Mouse (Mus musculus) kidney, adult 2 months (tissue): ENCODE measurements at regions not wholly inside any gene's neighbourhood (a gene's known extent, or its start where the extent isn't known, plus 50 kb on each side); places are given as distances from the start of the nearest gene placed in this dataset.
A peak's percentile ranks its signal among the peaks of the same experiment; 100 is the strongest.

ENCODE experiments used
- DNase-seq: peaks from one replicate; pipeline ENCODE4 v3.0.0; 2021
- H3K27ac ChIP-seq: fragments of 200-500 bp; 2 replicates; pipeline ENCODE4 v1.5.1; 2012; ENCODE audit warnings: low read depth, low read length, control low read depth, inconsistent platforms; ENCODE audit not compliant: insufficient read depth
- H3K27me3 ChIP-seq: fragments of 200-500 bp; replicated peaks from 2 replicates; pipeline ENCODE4 v1.6.1; 2012; ENCODE audit warnings: mild to moderate bottlenecking, moderate library complexity, low read length, inconsistent platforms; ENCODE audit not compliant: control insufficient read depth, insufficient read depth
- H3K36me3 ChIP-seq: fragments of 200-500 bp; 2 replicates; pipeline ENCODE4 v1.6.1; 2012; ENCODE audit warnings: mild to moderate bottlenecking, moderate library complexity, low read length, inconsistent platforms; ENCODE audit not compliant: control insufficient read depth, insufficient read depth
- H3K4me1 ChIP-seq: fragments of 200-500 bp; 2 replicates; pipeline ENCODE4 v1.6.1; 2011; ENCODE audit warnings: low read length; ENCODE audit not compliant: control insufficient read depth, insufficient read depth
- H3K4me3 ChIP-seq: fragments of 200-500 bp; 2 replicates; pipeline ENCODE4 v1.5.1; 2011; ENCODE audit warnings: mild to moderate bottlenecking, low read depth, low read length, control low read depth; ENCODE audit not compliant: insufficient read depth
- CTCF ChIP-seq: fragments of 200-500 bp; conservative IDR thresholded peaks from 2 replicates; pipeline ENCODE4 v1.5.1; 2011; ENCODE audit warnings: low read depth, mild to moderate bottlenecking, control low read depth, low read length, moderate library complexity, mixed read lengths; ENCODE audit not compliant: insufficient read depth, insufficient read length
- POLR2A ChIP-seq: fragments of 200-500 bp; IDR thresholded peaks from one replicate; pipeline ENCODE4 v1.6.1; 2011; ENCODE audit warnings: low read depth, low read length, control low read depth
- WGBS: fragments of 180-500 bp; shearing (Covaris S2); methylation state at CpG from one replicate; pipeline ENCODE4 v1.1.7; 2018; 5-methylcytosine and 5-hydroxymethylcytosine counted together

GRCm38 (mm10) chr2:109520471-109520870, 154.0 kb upstream of the Bdnf start:
- Histone ChIP-seq H3K4me3 (no peak overlapping the region), H3K4me1 (no peaks in the 10 kb centered on the region), H3K27ac (no peak overlapping the region), H3K27me3 (no peaks in the 10 kb centered on the region), H3K36me3 (no peaks in the 10 kb centered on the region)
- 82% methylated on average over 3 of the region's 3 CpGs for WGBS
- no peak for TF ChIP-seq POLR2A
- TF ChIP-seq CTCF = no peak
- no peak for DNase-seq

- Histone ChIP-seq H3K4me1 (no peaks in the 10 kb centered on the region), H3K27me3 (no peaks in the 10 kb centered on the region), H3K36me3 (no peaks in the 10 kb centered on the region), H3K27ac (no peak overlapping the region), H3K4me3 (no peak overlapping the region)
- WGBS = 68% methylated on average over 1 of the region's 1 CpGs
- no peak for TF ChIP-seq CTCF
- no peak for TF ChIP-seq POLR2A
- no peak for DNase-seq
Observed at GRCm38 (mm10) chr2:109539519-109539918, 135.0 kb upstream of the Bdnf start.

- 71% methylated on average over 7 of the region's 7 CpGs for WGBS
- DNase-seq = peak; percentile 75
- no peak for TF ChIP-seq POLR2A
- TF ChIP-seq CTCF = no peak
- H3K27me3 ChIP-seq = no peaks in the 10 kb centered on the region
- no peak overlapping the region for H3K4me3 ChIP-seq
- H3K4me1 ChIP-seq = no peaks in the 10 kb centered on the region
- no peak overlapping the region for H3K27ac ChIP-seq
- no peaks in the 10 kb centered on the region for H3K36me3 ChIP-seq
Observed at GRCm38 (mm10) chr2:109546486-109547115, 127.9 kb upstream of the Bdnf start.

- WGBS = 70% methylated on average over 6 of the region's 6 CpGs
- Histone ChIP-seq H3K4me1 (no peaks in the 10 kb centered on the region), H3K4me3 (no peak overlapping the region), H3K36me3 (no peaks in the 10 kb centered on the region), H3K27ac (no peak overlapping the region), H3K27me3 (no peaks in the 10 kb centered on the region)
- TF ChIP-seq POLR2A = no peak
- TF ChIP-seq CTCF = no peak
- DNase-seq = no peak
Observed at GRCm38 (mm10) chr2:109554644-109555043, 119.9 kb upstream of the Bdnf start.

- no peak for TF ChIP-seq CTCF
- no peak for TF ChIP-seq POLR2A
- no peaks in the 10 kb centered on the region for H3K36me3 ChIP-seq
- 67% methylated on average over 9 of the region's 9 CpGs for WGBS
- H3K4me3 ChIP-seq = no peak overlapping the region
- DNase-seq = no peak
- H3K27me3 ChIP-seq = no peaks in the 10 kb centered on the region
- no peak overlapping the region for H3K27ac ChIP-seq
- H3K4me1 ChIP-seq = no peaks in the 10 kb centered on the region
Observed at GRCm38 (mm10) chr2:109559088-109560030, 115.1 kb upstream of the Bdnf start.

GRCm38 (mm10) chr2:109562996-109563395, 111.5 kb upstream of the Bdnf start:
- Histone ChIP-seq H3K4me3 (no peak overlapping the region), H3K27ac (no peak overlapping the region), H3K4me1 (no peaks in the 10 kb centered on the region), H3K36me3 (no peaks in the 10 kb centered on the region), H3K27me3 (no peaks in the 10 kb centered on the region)
- TF ChIP-seq POLR2A (no peak), CTCF (no peak)
- DNase-seq = no peak
- 79% methylated on average over 3 of the region's 3 CpGs for WGBS

GRCm38 (mm10) chr2:109576946-109577345, 97.6 kb upstream of the Bdnf start:
- Histone ChIP-seq H3K27me3 (no peaks in the 10 kb centered on the region), H3K27ac (no peak overlapping the region)

More at GRCm38 (mm10) chr2:109576946-109577345, 97.6 kb upstream of the Bdnf start:
- Histone ChIP-seq H3K36me3 (no peaks in the 10 kb centered on the region), H3K4me1 (no peaks in the 10 kb centered on the region), H3K4me3 (no peak overlapping the region)
- TF ChIP-seq POLR2A (no peak), CTCF (no peak)
- no peak for DNase-seq
